Mouse (Mus musculus): ENCODE measurements at regions not wholly inside any gene's neighbourhood (a gene's known extent, or its start where the extent isn't known, plus 50 kb on each side); places are given as distances from the start of the nearest gene placed in this dataset.

- TF ChIP-seq POLR2A (IDR thresholded peaks at IDR 0.05; ENCODE audit: control insufficient read depth, extremely low read depth, insufficient read depth, low read length, poor library complexity): no peak
- no peak for TF ChIP-seq CTCF (IDR thresholded peaks at IDR 0.05; ENCODE audit: borderline replicate concordance, control insufficient read depth, extremely low read depth, insufficient read depth, low read length, poor library complexity)
Observed at GRCm38 (mm10) chr11:82523200-82523802, 134.6 kb downstream of the Tmem132e start.

Measured in thymus, adult 2 months (tissue).